Mouse (Mus musculus) G1E (cell line): ENCODE data around the gene Gm16181. TPM values are rescaled to one million over a fixed set of nuclear protein-coding genes. Genes with fewer than 3 reads are reported as not detected.

ENCODE experiments used
- ATAC-seq: 2 replicates; pipeline ENCODE4 v1.8.0; 2016; ENCODE audit warnings: mild to moderate bottlenecking; ENCODE audit not compliant: insufficient number of reproducible peaks, poor library complexity, low FRiP score, severe bottlenecking; ENCODE audit errors: extremely low read depth
- DNase-seq: peaks from one replicate; pipeline ENCODE4 v3.0.0; 2012; ENCODE audit warnings: low spot score
- H3K27me3 ChIP-seq: 2 replicates; pipeline ENCODE4 v1.6.1; 2012; ENCODE audit warnings: mild to moderate bottlenecking, low read length, inconsistent platforms; ENCODE audit not compliant: insufficient read depth
- H3K36me3 ChIP-seq: replicated peaks from 2 replicates; pipeline ENCODE3; 2012; ENCODE audit warnings: mild to moderate bottlenecking, inconsistent platforms
- H3K4me1 ChIP-seq: 2 replicates; pipeline ENCODE4 v1.6.1; 2012; ENCODE audit warnings: low read depth, low read length, inconsistent platforms, mixed read lengths; ENCODE audit not compliant: insufficient read depth
- H3K4me3 ChIP-seq: 2 replicates; pipeline ENCODE4 v1.5.1; 2012; ENCODE audit warnings: low read depth, mild to moderate bottlenecking, inconsistent platforms, low read length, moderate library complexity, mixed read lengths
- H3K9me3 ChIP-seq: replicated peaks from 2 replicates; pipeline ENCODE4 v1.6.1; 2012; ENCODE audit warnings: inconsistent platforms
- CTCF ChIP-seq: IDR thresholded peaks from 2 replicates; pipeline ENCODE4 v1.5.1; 2012; ENCODE audit warnings: low read depth, low read length, inconsistent platforms, mixed read lengths
- GATA1 ChIP-seq: IDR thresholded peaks from 2 replicates; pipeline ENCODE4 v1.6.1; 2012; ENCODE audit warnings: borderline replicate concordance, low read length, inconsistent platforms, mixed read lengths
- GATA2 ChIP-seq: IDR thresholded peaks from 2 replicates; pipeline ENCODE4 v1.6.1; 2012; ENCODE audit warnings: low read depth, low read length, inconsistent platforms, borderline replicate concordance
- POLR2AphosphoS5 ChIP-seq: IDR thresholded peaks from 2 replicates; pipeline ENCODE4 v1.6.1; 2012; ENCODE audit warnings: low read depth, low read length, inconsistent platforms; ENCODE audit not compliant: insufficient replicate concordance
- TAL1 ChIP-seq: conservative IDR thresholded peaks from 2 replicates; pipeline ENCODE4 v1.6.1; 2012; ENCODE audit warnings: low read depth, low read length, inconsistent platforms, mixed read lengths
- polyA plus RNA-seq: library from polyadenylated mRNA; stranded (reverse); fragments of >175 nt; gene quantifications from 2 replicates; pipeline ENCODE4 v1.2.3, GENCODE M21; 2012
- total RNA-seq, 2 experiments: library from RNA; stranded (forward) in 1 of 2; stranded (reverse) in 1 of 2; fragments of 200-1000 nt in 1 of 2; fragments of >200 nt in 1 of 2; fragmentation: Nextera tagmentation in 1 of 2; gene quantifications; 2 replicates each; pipeline ENCODE4 v1.2.3; 2014 to 2017

The Gm16181 gene
- total and polyA plus RNA-seq, 3 experiments = 0.38 TPM; not detected in 2

DNA sequence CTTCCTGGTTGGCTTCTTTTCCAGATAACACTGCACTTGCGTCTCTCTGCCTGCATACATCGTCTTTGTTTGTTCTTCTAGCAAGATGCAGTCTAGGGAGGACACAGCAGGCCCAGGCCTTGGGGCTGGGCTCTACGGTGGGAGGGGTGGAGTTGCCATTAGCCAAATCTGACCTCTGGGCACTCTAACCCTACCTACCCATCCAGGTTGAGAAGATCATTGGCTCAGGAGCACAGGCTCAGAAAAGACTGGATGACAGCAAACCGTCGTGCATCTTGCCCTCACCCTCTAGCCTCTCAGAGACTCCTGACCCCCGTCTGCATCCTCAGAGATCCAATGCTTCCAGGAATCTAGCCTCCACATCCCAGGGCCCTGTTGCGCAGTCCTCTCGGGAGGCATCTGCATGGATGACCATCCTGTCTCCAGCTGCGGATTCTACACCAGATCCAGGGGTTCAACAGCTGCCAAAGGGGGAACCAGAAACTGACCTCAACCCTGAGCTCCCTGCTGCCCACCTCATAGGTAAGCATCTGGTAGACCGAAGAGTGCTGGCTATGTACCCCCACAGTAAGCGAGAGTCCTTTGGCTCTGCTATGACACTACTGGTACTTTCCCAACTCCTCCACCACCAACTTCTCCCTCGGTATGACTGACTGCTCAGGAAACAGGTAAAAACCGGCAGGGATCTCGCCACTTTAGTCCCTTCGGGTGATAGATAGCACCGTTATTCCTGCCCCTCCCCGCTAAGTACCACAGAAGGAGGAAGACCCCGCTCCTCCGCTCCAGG is 25.6 kb upstream of the Gm16181 start:
- H3K4me1 ChIP-seq = peaks cover 55% of the 10 kb centered on the region
- peak overlapping the region; percentile 63; the same call in 1 of the 2 replicates for H3K4me3 ChIP-seq
- no peaks in the 10 kb centered on the region for H3K36me3 ChIP-seq
- no peak for TF ChIP-seq TAL1
- TF ChIP-seq POLR2AphosphoS5 = no peak
- no peak for TF ChIP-seq GATA1
- no peak for TF ChIP-seq GATA2
- no peak for TF ChIP-seq CTCF
- ATAC-seq (no peak), DNase-seq (no peak)
- H3K9me3 ChIP-seq = no peaks in the 10 kb centered on the region; the same call in 1 of the 2 replicates
- H3K27me3 ChIP-seq = peaks cover 40% of the 10 kb centered on the region

DNA sequence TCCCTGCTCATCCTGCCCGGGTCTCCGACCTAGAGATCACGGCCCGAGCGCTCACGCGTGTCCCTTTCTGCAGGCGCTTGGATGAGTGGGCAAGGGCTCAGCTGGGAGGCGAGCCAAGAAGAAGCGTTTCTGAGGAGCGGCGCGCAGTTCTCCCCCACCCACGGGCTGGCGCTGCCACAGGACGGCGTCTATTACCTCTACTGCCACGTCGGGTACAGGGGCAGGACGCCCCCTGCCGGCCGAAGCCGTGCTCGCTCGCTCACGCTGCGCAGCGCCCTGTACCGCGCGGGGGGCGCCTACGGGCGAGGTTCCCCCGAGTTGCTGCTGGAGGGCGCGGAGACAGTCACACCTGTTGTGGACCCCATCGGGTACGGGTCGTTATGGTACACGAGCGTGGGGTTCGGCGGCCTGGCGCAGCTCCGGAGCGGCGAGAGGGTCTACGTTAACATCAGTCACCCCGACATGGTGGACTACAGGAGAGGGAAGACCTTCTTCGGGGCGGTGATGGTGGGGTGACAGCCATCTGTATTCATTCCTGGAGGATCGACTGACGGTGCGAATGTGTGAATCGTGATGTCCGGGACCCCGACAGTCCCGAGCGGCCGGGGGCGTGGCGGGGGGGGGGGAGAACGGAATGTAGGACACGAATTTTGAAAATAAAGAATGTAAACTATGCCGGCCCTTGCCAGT is 24.9 kb upstream of the Gm16181 start:
- no peak for TF ChIP-seq POLR2AphosphoS5
- peak; percentile 74 for TF ChIP-seq CTCF
- DNase-seq = peak; percentile 63
- peak overlapping the region; percentile 63; the same call in 1 of the 2 replicates for H3K4me3 ChIP-seq
- no peak for ATAC-seq
- H3K9me3 ChIP-seq = no peaks in the 10 kb centered on the region; the same call in 1 of the 2 replicates
- peaks cover 47% of the 10 kb centered on the region for H3K27me3 ChIP-seq
- no peaks in the 10 kb centered on the region for H3K36me3 ChIP-seq
- peaks cover 56% of the 10 kb centered on the region for H3K4me1 ChIP-seq

DNA sequence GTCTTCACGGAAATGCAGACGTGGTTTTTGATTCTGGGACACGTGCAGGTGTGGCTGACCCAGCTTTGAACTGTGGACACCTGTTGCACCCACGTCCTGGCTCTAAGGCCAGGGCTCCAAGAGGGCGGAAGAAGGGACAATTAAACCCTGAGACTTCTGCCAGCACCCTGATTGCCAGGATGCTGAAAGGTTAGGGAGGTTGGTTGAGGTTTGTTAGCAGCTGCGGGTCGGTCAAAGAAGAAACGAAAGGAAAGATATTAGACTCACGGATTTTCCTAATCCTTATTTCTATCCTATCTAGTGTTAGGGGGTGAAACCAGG is 24.4 kb upstream of the Gm16181 start:
- ATAC-seq = no peak
- Histone ChIP-seq H3K36me3 (no peaks in the 10 kb centered on the region), H3K4me3 (no peak overlapping the region), H3K4me1 (peaks cover 60% of the 10 kb centered on the region), H3K27me3 (peaks cover 51% of the 10 kb centered on the region), H3K9me3 (no peaks in the 10 kb centered on the region; the same call in 1 of the 2 replicates)
- no peak for DNase-seq
- TF ChIP-seq GATA2 (no peak), GATA1 (no peak), TAL1 (no peak), CTCF (no peak), POLR2AphosphoS5 (no peak)

DNA sequence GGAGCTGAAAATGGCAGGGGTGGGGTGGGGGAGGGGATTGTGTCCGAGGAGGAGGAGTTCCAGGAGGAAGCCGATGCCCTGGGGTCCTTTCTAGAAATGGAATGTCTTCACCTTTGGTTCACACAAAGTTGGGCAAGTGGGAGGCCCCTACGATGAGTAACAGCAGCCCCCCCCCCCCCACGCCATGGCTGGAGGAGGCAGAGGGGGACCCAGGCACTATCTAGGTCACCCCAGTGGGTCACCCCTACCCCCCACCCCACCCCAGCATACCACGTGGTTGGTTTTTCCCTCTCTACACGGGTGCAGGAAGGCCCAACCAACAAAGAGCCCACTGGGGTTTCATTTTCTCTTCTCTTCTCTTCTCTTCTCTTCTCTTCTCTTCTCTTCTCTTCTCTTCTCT is 23.5 kb upstream of the Gm16181 start:
- peaks cover 65% of the 10 kb centered on the region for H3K4me1 ChIP-seq
- no peak for DNase-seq
- H3K27me3 ChIP-seq = peaks cover 60% of the 10 kb centered on the region
- TF ChIP-seq POLR2AphosphoS5 = no peak
- TF ChIP-seq CTCF = no peak
- no peak for TF ChIP-seq GATA2
- no peak for TF ChIP-seq TAL1
- TF ChIP-seq GATA1 = no peak
- H3K9me3 ChIP-seq = no peaks in the 10 kb centered on the region; the same call in 1 of the 2 replicates
- H3K36me3 ChIP-seq = no peaks in the 10 kb centered on the region
- ATAC-seq = no peak
- H3K4me3 ChIP-seq = no peak overlapping the region

DNA sequence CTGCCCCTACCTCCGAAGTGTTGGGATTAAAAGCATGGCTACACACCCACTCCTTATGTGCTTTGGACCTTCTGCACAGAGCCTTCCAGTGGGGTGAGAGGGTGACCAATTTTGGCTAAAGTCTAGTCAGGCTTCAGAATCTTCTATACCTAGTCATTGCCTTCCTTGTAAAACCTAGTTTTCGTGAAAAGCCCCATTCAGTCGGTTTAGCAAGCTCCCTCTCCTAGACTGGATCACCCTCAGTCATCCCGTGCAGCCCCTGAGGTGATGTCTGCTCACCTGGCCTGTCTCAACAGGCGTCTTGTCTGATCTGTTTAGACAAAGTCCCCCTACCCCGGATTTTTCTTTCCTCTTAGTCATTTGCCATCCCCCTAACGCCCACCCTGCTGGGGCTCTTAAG is 22.6 kb upstream of the Gm16181 start:
- Histone ChIP-seq H3K36me3 (no peaks in the 10 kb centered on the region), H3K27me3 (peaks cover 69% of the 10 kb centered on the region), H3K9me3 (no peaks in the 10 kb centered on the region; the same call in 1 of the 2 replicates), H3K4me1 (peaks cover 63% of the 10 kb centered on the region), H3K4me3 (no peak overlapping the region)
- DNase-seq = no peak
- no peak for ATAC-seq
- TF ChIP-seq POLR2AphosphoS5 = no peak
- TF ChIP-seq GATA2 = no peak
- TF ChIP-seq GATA1 = no peak
- no peak for TF ChIP-seq TAL1
- no peak for TF ChIP-seq CTCF

DNA sequence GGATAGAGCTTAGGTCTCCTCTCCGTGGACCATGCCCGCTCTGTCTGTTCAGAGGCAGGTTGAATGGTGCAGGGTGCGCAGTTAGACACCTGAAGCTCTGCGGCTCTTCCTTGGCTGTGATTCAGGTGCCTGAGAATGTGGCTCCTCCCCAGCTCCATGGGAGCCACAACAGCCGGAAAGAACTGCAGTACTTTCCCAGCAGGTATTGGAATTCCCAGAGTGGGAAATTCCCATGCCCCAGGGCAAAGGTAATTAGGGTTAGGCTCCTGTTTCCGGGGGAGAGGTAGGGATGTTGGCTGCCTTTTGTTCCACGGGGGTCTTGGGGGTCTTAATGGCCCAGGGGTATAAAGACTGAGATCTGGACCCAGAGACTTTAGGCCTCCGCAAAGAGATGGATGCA is 21.7 kb upstream of the Gm16181 start:
- Histone ChIP-seq H3K36me3 (no peaks in the 10 kb centered on the region), H3K9me3 (no peaks in the 10 kb centered on the region; the same call in 1 of the 2 replicates), H3K4me3 (no peak overlapping the region), H3K4me1 (peaks cover 55% of the 10 kb centered on the region), H3K27me3 (peaks cover 77% of the 10 kb centered on the region)
- TF ChIP-seq CTCF (no peak), TAL1 (no peak), POLR2AphosphoS5 (no peak), GATA1 (no peak)
- DNase-seq = no peak
- ATAC-seq = no peak
